Mouse (Mus musculus) embryonic facial prominence, embryonic 12.5 days (tissue): Measurements from ENCODE around the gene Bbs2. TPM values are rescaled to one million over a fixed set of nuclear protein-coding genes. Genes with fewer than 3 reads are reported as not detected.
A peak's percentile ranks its signal among the peaks of the same experiment; 100 is the strongest.

ENCODE experiments used
- ATAC-seq: fragments of 200-750 bp; cut with Nextera tagmentation; 2 replicates; pipeline ENCODE4 v1.8.0; 2017; ENCODE audit not compliant: insufficient number of reproducible peaks, insufficient read depth, low FRiP score, low TSS enrichment
- H3K27ac ChIP-seq: fragments of 300-500 bp; sonication (generic); 2 replicates; pipeline ENCODE4 v1.5.1; 2016; ENCODE audit warnings: mild to moderate bottlenecking
- H3K27me3 ChIP-seq: fragments of 300-500 bp; sonication (generic); 2 replicates; pipeline ENCODE4 v1.6.1; 2016; ENCODE audit warnings: mild to moderate bottlenecking, moderate library complexity
- H3K36me3 ChIP-seq: fragments of 300-500 bp; sonication (generic); 2 replicates; pipeline ENCODE4 v1.6.1; 2016; ENCODE audit warnings: mild to moderate bottlenecking
- H3K4me1 ChIP-seq: fragments of 300-500 bp; sonication (generic); 2 replicates; pipeline ENCODE4 v1.6.1; 2016
- H3K4me2 ChIP-seq: fragments of 300-500 bp; sonication (generic); replicated peaks from 2 replicates; pipeline ENCODE4 v1.6.1; 2016; ENCODE audit warnings: mild to moderate bottlenecking, moderate library complexity
- H3K4me3 ChIP-seq: fragments of 300-500 bp; sonication (generic); 2 replicates; pipeline ENCODE4 v1.5.1; 2016; ENCODE audit warnings: mild to moderate bottlenecking
- H3K9ac ChIP-seq: fragments of 300-500 bp; sonication (generic); 2 replicates; pipeline ENCODE4 v1.6.1; 2016; ENCODE audit warnings: mild to moderate bottlenecking, moderate library complexity
- H3K9me3 ChIP-seq: fragments of 300-500 bp; sonication (generic); 2 replicates; pipeline ENCODE4 v1.6.1; 2016; ENCODE audit warnings: mild to moderate bottlenecking, moderate library complexity
- WGBS: fragments of 180-500 bp; shearing (Covaris S2); methylation state at CpG from one replicate; pipeline ENCODE4 v1.1.7; 2016; 5-methylcytosine and 5-hydroxymethylcytosine counted together
- polyA plus RNA-seq: library from polyadenylated mRNA; unstranded; fragments of >200 nt; fragmentation: Nextera tagmentation; extraction: Ambion mirVana; gene quantifications from 2 replicates; pipeline ENCODE4 v1.2.1, GENCODE M21; 2016

Gene Bbs2
- polyA plus RNA-seq, 1 experiment from 2014 or later = 15.9 TPM

DNA sequence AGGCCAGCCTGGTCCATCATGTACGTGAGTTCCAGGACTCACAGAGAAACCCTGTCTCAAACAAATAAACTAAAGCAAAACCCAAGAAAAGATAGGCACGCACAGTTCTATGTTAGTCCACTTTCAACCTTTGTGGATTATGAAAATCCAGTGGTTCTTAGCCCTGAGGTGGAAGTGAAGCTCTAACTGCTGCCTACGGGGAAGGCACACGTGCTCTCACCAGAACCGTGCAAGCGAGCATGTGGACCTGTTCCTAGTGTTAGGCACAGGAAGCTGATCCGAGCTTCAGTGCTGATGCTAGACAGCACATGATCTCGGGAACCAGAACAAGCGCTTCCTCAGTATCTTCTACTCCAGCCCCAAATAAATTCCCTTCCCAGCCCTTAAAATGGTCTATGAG, 5.9 kb downstream of the Bbs2 start:
- no peak for ATAC-seq
- 87% methylated on average over 9 of the region's 9 CpGs for WGBS

DNA sequence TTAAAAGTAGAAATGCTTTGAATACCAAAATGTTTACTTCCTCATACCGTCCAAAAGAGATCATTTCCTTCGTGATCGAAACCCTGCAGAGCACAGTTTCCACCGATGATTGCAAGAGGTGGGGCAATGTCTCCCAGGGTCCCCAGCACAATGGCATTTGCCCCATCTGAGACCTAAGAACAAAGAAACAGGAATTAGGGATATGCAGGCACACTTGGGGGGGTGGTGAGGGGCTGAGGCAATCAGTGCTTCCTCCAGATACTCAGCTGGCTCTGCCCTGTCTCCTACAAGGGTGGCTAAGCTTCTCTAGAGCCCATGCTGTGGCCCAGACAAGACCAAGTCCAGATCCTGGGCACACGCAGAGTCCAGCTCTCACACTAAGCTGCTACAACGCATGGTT, 9.0 kb downstream of the Bbs2 start:
- H3K9me3 ChIP-seq = no peaks in the 10 kb centered on the region
- no peak overlapping the region for H3K4me2 ChIP-seq
- H3K36me3 ChIP-seq = no peaks in the 10 kb centered on the region
- H3K4me1 ChIP-seq = no peaks in the 10 kb centered on the region
- H3K27ac ChIP-seq = no peak overlapping the region
- WGBS = 66% methylated on average over 6 of the region's 6 CpGs
- H3K27me3 ChIP-seq = no peaks in the 10 kb centered on the region
- no peak for ATAC-seq
- no peak overlapping the region for H3K9ac ChIP-seq
- no peak overlapping the region for H3K4me3 ChIP-seq

More for the DNA sequence above, 5.9 kb downstream of the Bbs2 start:
- Histone ChIP-seq H3K27me3 (no peaks in the 10 kb centered on the region), H3K4me3 (no peak overlapping the region), H3K27ac (no peak overlapping the region), H3K4me2 (no peak overlapping the region), H3K9me3 (no peaks in the 10 kb centered on the region), H3K36me3 (no peaks in the 10 kb centered on the region), H3K9ac (no peak overlapping the region), H3K4me1 (no peaks in the 10 kb centered on the region)

DNA sequence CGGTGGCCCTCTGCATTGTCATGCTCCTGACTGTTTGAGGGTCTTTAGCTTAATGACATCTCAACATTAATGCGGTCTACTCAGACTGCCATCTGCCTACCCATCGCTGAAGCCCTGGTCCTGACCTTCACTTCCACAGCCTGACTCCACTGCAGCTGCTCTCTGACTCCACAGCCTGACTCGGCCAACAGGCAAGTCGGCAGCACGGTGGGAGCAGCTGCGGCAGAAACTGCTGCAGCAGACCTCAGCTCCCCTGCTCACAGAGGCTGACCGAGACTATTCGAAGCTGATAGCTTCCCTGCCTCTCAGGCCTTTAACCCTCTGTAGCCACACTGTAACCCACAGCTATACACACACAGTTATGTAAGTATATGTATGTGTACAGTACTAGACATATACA, 10.8 kb downstream of the Bbs2 start:
- WGBS = 85% methylated on average over 9 of the region's 9 CpGs
- H3K27me3 ChIP-seq = no peaks in the 10 kb centered on the region

DNA sequence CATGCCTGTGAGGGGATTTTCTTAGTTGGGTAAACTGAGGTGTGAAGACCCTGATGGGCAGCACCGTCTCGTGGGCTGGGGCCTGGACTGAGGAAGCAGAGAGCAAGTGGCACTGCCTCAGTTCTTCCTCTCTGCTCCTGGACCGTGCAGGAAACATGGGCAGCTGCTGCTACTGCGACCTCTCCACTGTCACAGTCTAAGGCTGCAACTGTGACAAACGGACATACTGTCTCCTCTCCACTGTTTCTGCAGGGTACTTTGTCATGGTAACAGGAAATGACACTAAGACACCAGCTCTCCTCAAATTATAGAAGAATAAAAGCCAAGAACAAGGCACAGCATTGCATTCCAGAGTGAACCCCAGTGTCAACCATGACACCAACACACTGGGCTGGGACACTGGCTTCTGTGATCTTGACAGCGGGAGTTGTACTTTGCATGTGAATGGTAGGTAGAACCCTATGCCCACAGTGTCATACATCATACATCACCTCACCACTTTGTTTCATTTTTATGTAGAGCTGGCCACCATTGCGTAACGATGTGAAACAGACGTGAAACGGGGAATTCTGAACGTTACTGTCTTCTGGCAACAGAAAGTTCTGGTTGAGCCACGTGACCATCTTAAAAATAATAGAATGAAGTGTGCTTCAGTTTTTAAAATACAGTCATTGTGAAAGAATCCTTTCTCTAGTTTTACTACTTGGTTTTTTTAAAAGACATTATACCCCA, 22.1 kb downstream of the Bbs2 start:
- no peaks in the 10 kb centered on the region for H3K4me1 ChIP-seq
- no peak overlapping the region for H3K4me3 ChIP-seq
- H3K36me3 ChIP-seq = no peaks in the 10 kb centered on the region
- H3K27ac ChIP-seq = no peak overlapping the region
- H3K9me3 ChIP-seq = no peaks in the 10 kb centered on the region
- WGBS = 87% methylated on average over 12 of the region's 12 CpGs
- ATAC-seq = no peak
- no peaks in the 10 kb centered on the region for H3K27me3 ChIP-seq
- no peak overlapping the region for H3K4me2 ChIP-seq
- H3K9ac ChIP-seq = no peak overlapping the region

More for the DNA sequence above, 10.8 kb downstream of the Bbs2 start:
- no peak overlapping the region for H3K27ac ChIP-seq
- no peaks in the 10 kb centered on the region for H3K9me3 ChIP-seq
- no peak overlapping the region for H3K9ac ChIP-seq
- H3K4me2 ChIP-seq = no peak overlapping the region
- no peak for ATAC-seq
- no peak overlapping the region for H3K4me3 ChIP-seq
- no peaks in the 10 kb centered on the region for H3K36me3 ChIP-seq
- H3K4me1 ChIP-seq = no peaks in the 10 kb centered on the region

DNA sequence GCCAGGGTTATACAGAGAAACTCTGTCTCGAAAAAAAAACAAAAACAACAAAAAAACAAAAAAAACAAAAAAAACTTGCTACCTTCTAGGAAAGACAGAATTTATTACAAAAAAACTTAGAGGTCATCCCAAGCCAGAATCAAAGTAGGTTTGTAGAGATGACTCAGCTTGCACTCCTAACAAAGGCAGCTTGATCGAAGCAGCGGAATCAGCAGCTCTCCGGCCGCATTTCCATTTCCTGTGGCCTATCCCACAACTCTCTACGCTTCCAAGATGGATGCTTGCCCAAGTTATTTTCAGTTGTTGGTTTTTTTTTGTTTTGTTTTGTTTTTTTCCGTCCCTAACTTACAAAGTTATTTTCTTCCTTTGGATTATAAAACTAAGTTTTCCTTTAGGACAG, 29.9 kb downstream of the Bbs2 start:
- Histone ChIP-seq H3K4me1 (no peaks in the 10 kb centered on the region), H3K9me3 (no peaks in the 10 kb centered on the region), H3K4me3 (no peak overlapping the region), H3K36me3 (peaks cover 19% of the 10 kb centered on the region), H3K9ac (no peak overlapping the region), H3K4me2 (no peak overlapping the region), H3K27ac (no peak overlapping the region), H3K27me3 (no peaks in the 10 kb centered on the region)
- no peak for ATAC-seq
- 93% methylated on average over 7 of the region's 7 CpGs for WGBS

DNA sequence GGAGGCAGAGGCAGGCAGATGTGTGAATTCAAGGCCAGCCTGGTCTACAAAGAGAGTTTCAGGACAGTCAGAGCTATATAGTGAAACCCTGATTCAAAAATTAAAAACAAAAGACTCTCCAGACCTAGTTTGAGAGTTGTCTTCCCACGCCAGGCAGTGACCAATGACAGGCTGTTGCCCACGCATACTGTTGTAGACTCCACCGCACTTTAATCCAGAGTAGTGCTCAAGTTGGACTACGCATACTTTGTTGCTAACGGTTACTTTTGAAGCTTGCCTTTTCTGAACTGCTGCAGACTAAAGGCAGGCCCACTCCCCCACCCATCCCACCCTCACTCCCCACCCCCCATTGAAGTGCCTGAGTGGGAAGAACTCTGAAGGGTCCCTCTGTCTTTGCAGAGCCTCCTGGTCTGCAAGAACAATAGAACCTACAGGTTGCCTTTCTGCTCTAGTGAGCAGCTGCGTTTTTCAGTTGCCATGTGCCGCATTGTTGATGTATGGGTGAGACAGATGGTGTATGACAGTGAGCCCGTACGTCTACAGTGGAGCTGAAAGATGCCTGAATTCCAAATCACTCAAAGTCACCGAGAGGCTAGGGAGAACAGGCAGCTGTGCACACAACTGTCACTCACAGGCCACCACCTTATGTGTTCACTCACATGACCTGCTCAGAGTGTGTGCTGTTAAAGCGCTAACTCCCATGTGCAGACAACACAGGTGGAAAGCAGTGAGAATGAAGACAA, 32.4 kb downstream of the Bbs2 start:
- Histone ChIP-seq H3K36me3 (peaks cover 32% of the 10 kb centered on the region), H3K27me3 (no peaks in the 10 kb centered on the region), H3K4me3 (no peak overlapping the region), H3K9ac (no peak overlapping the region), H3K27ac (no peak overlapping the region), H3K4me2 (no peak overlapping the region), H3K4me1 (no peaks in the 10 kb centered on the region), H3K9me3 (no peaks in the 10 kb centered on the region)
- WGBS = 77% methylated on average over 11 of the region's 11 CpGs
- peak; percentile 77 for ATAC-seq

DNA sequence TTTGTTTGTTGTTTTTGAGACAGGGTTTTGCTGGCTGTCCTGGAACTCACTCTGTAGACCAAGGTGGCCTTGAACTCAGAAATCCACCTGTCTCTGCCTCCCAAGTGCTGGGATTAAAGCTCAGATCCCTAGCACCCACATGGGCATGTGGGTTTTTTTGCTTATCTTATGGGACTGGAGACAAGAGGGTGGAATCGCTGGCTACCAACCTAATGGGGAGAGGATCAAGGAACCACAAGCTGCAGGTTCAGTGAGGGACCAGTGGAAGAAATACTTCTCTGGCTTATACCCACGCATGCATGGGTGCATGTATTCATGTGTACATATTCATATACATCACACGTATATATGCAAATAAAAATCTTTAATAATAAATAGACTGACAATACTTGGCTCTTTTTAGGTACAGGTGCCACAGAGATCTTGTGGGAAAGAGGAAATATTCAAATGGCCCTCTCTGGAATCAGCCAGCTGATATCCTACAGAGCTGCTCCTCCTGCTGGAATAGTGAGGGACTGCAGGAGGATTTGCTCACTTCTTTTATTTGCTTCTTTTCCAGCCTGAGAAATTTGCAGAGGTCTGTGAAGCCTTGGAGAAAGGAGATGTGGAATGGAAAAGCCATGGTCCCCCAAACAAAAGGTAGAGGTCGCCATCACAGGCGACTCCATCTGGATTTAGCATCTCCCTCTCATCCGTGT, 41.4 kb downstream of the Bbs2 start:
- Histone ChIP-seq H3K36me3 (peaks cover 18% of the 10 kb centered on the region; the same call in 1 of the 2 replicates), H3K9ac (no peak overlapping the region), H3K27ac (no peak overlapping the region), H3K4me1 (no peaks in the 10 kb centered on the region), H3K9me3 (no peaks in the 10 kb centered on the region), H3K4me3 (no peak overlapping the region), H3K4me2 (no peak overlapping the region), H3K27me3 (no peaks in the 10 kb centered on the region)
- no peak for ATAC-seq
- WGBS = 61% methylated on average over 6 of the region's 6 CpGs

DNA sequence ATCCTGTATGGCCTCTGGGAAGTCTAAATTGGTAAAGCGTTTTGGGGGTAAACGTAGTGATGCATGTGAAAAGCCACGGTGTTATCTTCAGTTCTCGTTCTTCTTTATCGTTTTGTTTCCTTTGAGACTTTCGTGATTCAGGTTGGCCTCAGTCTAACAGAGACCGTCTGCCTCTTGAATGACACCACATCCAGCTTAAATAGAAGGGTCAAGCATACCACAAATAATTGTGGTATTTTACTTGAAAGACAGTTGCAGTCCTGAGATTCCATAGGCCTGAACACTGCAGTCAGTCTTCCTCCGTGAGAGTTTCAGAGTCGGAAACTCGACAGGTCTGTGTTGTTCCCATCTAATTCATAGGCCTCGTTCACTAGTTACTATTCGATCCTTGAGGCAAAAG, 46.0 kb downstream of the Bbs2 start:
- no peak for ATAC-seq
- WGBS = 83% methylated on average over 12 of the region's 12 CpGs
- H3K27me3 ChIP-seq = no peaks in the 10 kb centered on the region
- H3K9ac ChIP-seq = no peak overlapping the region
- no peaks in the 10 kb centered on the region for H3K4me1 ChIP-seq
- peaks cover 3% of the 10 kb centered on the region; the same call in 1 of the 2 replicates for H3K36me3 ChIP-seq
- H3K27ac ChIP-seq = no peak overlapping the region
- no peak overlapping the region for H3K4me3 ChIP-seq
- no peak overlapping the region for H3K4me2 ChIP-seq
- H3K9me3 ChIP-seq = no peaks in the 10 kb centered on the region

DNA sequence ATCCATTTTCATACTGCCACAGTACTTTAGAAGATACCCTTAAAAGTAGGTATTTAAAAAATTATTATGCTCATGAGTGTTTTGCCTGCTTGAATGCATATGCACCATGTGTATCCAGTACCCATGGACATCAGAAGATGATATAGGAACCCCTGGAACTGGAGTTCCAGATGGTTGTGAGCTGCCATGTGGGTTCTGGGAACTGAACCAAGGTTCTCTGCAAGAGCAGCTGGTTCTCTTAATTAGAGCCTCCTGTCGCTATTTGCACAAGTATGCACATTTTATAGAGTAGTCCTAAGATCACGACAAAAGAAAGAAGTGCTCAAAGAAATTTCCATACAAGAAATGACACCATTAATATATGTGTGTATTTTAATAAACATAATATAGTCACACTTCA, 50.9 kb downstream of the Bbs2 start:
- Histone ChIP-seq H3K4me3 (no peak overlapping the region), H3K27me3 (no peaks in the 10 kb centered on the region), H3K4me2 (no peak overlapping the region), H3K36me3 (peaks cover 3% of the 10 kb centered on the region; the same call in 1 of the 2 replicates), H3K9me3 (no peaks in the 10 kb centered on the region), H3K9ac (no peak overlapping the region), H3K27ac (no peak overlapping the region), H3K4me1 (no peaks in the 10 kb centered on the region)
- 81% methylated on average over 2 of the region's 2 CpGs for WGBS
- ATAC-seq = no peak

DNA sequence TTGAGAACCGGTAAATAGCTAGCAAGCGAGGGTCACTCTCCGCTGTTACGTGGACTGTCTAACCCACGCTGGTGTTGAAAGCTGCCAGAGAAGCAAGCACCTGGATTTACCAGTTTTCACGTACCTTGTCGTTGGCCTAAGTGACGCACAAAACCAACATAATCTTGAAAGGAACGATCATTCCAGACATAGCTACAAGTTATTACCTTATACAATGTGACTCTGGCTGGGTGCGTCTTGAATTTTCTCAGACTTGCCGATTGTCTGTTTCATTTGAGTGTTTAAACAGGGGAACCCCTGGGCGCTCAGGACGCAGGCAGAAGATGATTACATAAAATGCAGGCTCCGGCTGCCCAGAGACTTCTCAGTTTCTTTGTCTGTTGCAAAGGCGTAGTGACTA, 60.9 kb downstream of the Bbs2 start:
- Histone ChIP-seq H3K27ac (no peak overlapping the region), H3K36me3 (no peaks in the 10 kb centered on the region), H3K27me3 (no peaks in the 10 kb centered on the region), H3K9ac (peak overlapping the region; percentile 61), H3K4me3 (peak overlapping the region; percentile 70), H3K9me3 (no peaks in the 10 kb centered on the region), H3K4me2 (peak overlapping the region; percentile 79), H3K4me1 (peaks cover 23% of the 10 kb centered on the region)
- no peak for ATAC-seq
- 9% methylated on average over 15 of the region's 15 CpGs for WGBS

DNA sequence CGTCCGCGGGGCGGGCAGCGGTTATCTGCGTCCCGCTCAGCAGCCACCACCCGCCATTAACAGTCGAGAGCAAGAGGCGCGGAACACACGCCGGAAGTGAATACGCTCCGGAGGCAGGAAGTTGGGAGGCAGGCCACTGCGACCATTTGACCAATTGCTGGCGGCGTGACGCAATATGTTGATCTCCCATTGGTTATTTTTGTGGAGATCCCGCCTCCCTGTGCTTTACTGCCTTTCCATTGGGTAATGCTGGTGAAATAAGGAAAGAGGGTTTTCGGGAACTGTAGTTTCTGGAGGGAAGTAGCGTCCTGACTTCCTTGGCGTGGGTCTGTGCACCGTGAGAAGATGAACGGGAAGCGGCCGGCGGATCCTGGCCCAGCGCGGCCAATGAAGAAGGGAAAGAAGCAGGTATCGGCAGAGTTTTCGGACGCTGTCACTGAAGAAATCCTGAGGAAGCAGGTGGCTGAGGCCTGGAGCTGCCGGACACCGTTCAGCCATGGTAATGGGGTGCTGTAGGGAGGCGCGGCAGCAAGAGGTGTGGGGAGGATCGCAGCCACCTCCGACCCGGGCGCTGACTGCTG, 61.7 kb downstream of the Bbs2 start, which contains the start of the genes Nudt21 and Ogfod1:
Nudt21 (minus strand) TSS at position 88 of the 581 bp plus-strand sequence.
Ogfod1 (plus strand) TSS at position 255 of the 581 bp plus-strand sequence.
- no peaks in the 10 kb centered on the region for H3K36me3 ChIP-seq
- peak within 1 kb of the TSS; percentile 85 for H3K4me2 ChIP-seq
- WGBS = under 1% methylated on average over 41 of the region's 41 CpGs
- peak; percentile 98 for ATAC-seq
- peak within 1 kb of the TSS; percentile 70 for H3K4me3 ChIP-seq
- no peaks in the 10 kb centered on the region for H3K27me3 ChIP-seq
- H3K4me1 ChIP-seq = peaks cover 23% of the 10 kb centered on the region
- H3K9ac ChIP-seq = peak within 1 kb of the TSS; percentile 61
- H3K9me3 ChIP-seq = no peaks in the 10 kb centered on the region
- peak within 1 kb of the TSS; percentile 69 for H3K27ac ChIP-seq
